Mouse (Mus musculus) stomach, embryonic 14.5 days (tissue): ENCODE measurements around the gene Grb7. TPM values are rescaled to one million over a fixed set of nuclear protein-coding genes. Genes with fewer than 3 reads are reported as not detected.

Experiments
- ATAC-seq: fragments of 200-750 bp; cut with Nextera tagmentation; 2 replicates; pipeline ENCODE4 v1.8.0; 2017; ENCODE audit warnings: low read depth, moderate TSS enrichment; ENCODE audit not compliant: insufficient number of reproducible peaks, insufficient read depth, low FRiP score
- H3K27ac ChIP-seq: fragments of 300-500 bp; sonication (generic); 2 replicates; pipeline ENCODE4 v1.5.1; 2014; ENCODE audit warnings: mild to moderate bottlenecking, low read length, moderate library complexity, mixed read lengths
- H3K27me3 ChIP-seq: fragments of 300-500 bp; sonication (generic); 2 replicates; pipeline ENCODE4 v1.6.1; 2014; ENCODE audit warnings: low read length, control low read depth, mixed read lengths; ENCODE audit not compliant: control insufficient read depth, insufficient read depth
- H3K36me3 ChIP-seq: fragments of 300-500 bp; sonication (generic); 2 replicates; pipeline ENCODE4 v1.6.1; 2014; ENCODE audit warnings: mild to moderate bottlenecking, control low read depth, low read length, moderate library complexity, mixed read lengths; ENCODE audit not compliant: control insufficient read depth, insufficient read depth
- H3K4me1 ChIP-seq: fragments of 300-500 bp; sonication (generic); 2 replicates; pipeline ENCODE4 v1.6.1; 2014; ENCODE audit warnings: low read length, control low read depth, mixed read lengths; ENCODE audit not compliant: control insufficient read depth, insufficient read depth
- H3K4me2 ChIP-seq: fragments of 300-500 bp; sonication (generic); replicated peaks from 2 replicates; pipeline ENCODE4 v1.6.1; 2014; ENCODE audit warnings: low read depth, low read length, control low read depth
- H3K4me3 ChIP-seq: fragments of 300-500 bp; sonication (generic); 2 replicates; pipeline ENCODE4 v1.5.1; 2014; ENCODE audit warnings: low read depth, low read length, control low read depth
- H3K9ac ChIP-seq: fragments of 300-500 bp; sonication (generic); replicated peaks from 2 replicates; pipeline ENCODE4 v1.6.1; 2014; ENCODE audit warnings: low read depth, mild to moderate bottlenecking, control low read depth, low read length, moderate library complexity, mixed read lengths
- H3K9me3 ChIP-seq: fragments of 300-500 bp; sonication (generic); 2 replicates; pipeline ENCODE4 v1.6.1; 2016; ENCODE audit warnings: low read depth, low read length, control low read depth; ENCODE audit not compliant: control insufficient read depth
- WGBS: fragments of 180-500 bp; shearing (Covaris S2); extraction: QIAGEN DNeasy Blood & Tissue Kit; methylation state at CpG from one replicate; pipeline ENCODE4 v1.1.7; 2014; 5-methylcytosine and 5-hydroxymethylcytosine counted together
- polyA plus RNA-seq: library from polyadenylated mRNA; unstranded; fragments of >200 nt; fragmentation: Nextera tagmentation; extraction: Ambion mirVana; gene quantifications from 2 replicates; pipeline ENCODE4 v1.2.1, GENCODE M21; 2014

Gene Grb7
- polyA plus RNA-seq, 1 experiment from 2014 or later: 44.0 TPM

DNA sequence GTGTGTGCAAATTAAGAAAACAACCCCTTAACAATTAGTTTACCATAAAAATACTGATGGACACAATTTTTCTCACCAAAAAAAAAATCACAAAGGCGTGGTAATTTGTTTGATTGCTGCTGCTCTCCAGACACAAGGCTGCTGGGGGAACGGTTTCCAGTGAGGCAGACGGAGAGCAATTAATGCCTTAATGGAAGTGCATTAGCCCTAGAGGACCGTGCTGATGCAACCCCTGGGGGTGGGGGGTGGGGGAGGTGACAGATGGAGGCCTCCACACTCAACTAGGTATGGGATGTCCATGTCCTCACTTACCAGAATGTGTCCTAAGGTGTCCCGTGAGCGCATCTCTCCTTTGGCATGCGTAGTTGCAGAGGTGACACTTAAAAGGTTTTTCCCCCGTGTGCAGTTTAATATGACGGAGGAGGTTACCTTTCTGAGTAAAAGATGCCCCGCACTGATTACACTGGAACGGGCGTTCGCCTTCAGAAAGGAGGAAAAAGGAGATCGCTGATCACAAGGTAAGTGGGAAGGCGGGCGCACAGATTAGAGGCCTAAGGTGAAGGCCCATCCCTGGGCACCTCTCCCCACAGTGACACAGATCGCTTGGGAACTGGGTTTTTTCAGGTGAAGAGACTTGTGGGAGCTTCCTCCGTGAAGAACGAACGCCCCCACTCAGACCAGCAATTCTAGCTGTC is 42.5 kb downstream of the Grb7 start:
- Histone ChIP-seq H3K4me3 (no peak overlapping the region), H3K27ac (no peak overlapping the region), H3K36me3 (no peaks in the 10 kb centered on the region), H3K9me3 (no peaks in the 10 kb centered on the region), H3K9ac (no peak overlapping the region), H3K27me3 (no peaks in the 10 kb centered on the region), H3K4me1 (no peaks in the 10 kb centered on the region), H3K4me2 (no peak overlapping the region)
- 64% methylated on average over 20 of the region's 20 CpGs for WGBS
- ATAC-seq: no peak

DNA sequence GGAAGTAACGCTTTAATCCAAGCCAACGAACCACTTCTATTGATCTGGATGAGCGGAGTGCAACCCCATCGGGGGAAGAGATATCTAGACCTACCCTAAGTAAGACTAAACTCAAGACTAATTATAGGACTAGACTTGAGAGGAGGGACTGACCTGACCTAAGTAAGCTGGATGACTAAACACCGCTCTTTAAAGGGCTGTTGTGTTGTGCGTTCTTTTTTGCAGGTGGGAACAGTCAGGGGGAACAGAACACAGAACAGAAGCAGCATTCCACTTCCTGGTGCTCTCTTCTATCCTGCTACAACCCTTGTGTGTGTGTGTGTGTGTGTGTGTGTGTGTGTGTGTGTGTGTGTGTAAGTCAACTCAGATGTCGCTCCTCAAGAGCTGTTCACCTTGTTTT is 45.4 kb downstream of the Grb7 start:
- 89% methylated on average over 7 of the region's 7 CpGs for WGBS
- no peak overlapping the region for H3K4me2 ChIP-seq
- H3K36me3 ChIP-seq: no peaks in the 10 kb centered on the region
- H3K9me3 ChIP-seq: no peaks in the 10 kb centered on the region
- H3K27ac ChIP-seq: no peak overlapping the region
- no peak for ATAC-seq
- H3K27me3 ChIP-seq: no peaks in the 10 kb centered on the region
- no peaks in the 10 kb centered on the region for H3K4me1 ChIP-seq
- H3K9ac ChIP-seq: no peak overlapping the region
- no peak overlapping the region for H3K4me3 ChIP-seq

DNA sequence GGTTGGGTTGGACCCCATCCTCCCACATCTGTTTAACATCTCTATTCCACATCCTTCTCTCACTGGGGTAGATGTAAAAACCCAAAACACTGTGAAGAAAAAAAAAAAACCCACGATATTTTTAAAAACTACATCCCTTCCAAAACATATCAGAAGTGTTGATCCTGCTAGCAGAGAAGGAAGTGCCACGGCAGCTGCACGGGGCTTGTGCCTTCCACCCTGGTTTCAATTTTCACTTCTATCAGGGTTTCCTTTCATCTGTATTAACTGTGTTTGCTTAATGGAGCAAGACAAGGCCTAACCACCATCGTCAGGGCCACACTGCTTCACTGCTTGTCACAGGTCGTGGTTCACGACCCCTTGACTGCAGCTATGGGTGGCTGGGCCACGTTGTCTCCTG is 46.8 kb downstream of the Grb7 start:
- H3K36me3 ChIP-seq: no peaks in the 10 kb centered on the region
- no peaks in the 10 kb centered on the region for H3K9me3 ChIP-seq
- H3K4me2 ChIP-seq: no peak overlapping the region
- no peaks in the 10 kb centered on the region for H3K27me3 ChIP-seq
- WGBS: 27% methylated on average over 7 of the region's 7 CpGs
- no peak overlapping the region for H3K27ac ChIP-seq
- no peak overlapping the region for H3K4me3 ChIP-seq
- no peaks in the 10 kb centered on the region for H3K4me1 ChIP-seq
- no peak for ATAC-seq
- H3K9ac ChIP-seq: no peak overlapping the region

DNA sequence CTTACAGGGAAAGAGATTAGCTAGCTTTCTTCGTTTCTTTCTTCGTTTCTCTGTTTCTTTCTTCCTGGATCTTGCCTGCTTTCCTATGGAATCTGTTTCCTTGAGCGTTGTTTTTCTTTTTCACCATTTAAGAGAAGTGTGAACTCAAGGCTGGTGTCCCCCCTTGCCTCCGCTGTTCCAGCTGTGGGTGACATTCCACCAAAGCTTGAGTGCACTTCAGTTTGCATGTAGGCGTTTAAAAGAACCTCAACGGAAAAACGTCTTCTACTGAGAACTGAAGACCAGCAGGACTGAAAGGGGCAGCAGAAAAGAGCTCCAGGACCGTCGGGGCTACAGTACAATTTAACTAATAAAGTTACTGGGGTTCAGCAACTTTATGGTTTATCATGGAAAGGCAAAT is 47.2 kb downstream of the Grb7 start:
- no peak overlapping the region for H3K9ac ChIP-seq
- no peaks in the 10 kb centered on the region for H3K36me3 ChIP-seq
- no peak overlapping the region for H3K4me2 ChIP-seq
- no peak overlapping the region for H3K4me3 ChIP-seq
- H3K4me1 ChIP-seq: no peaks in the 10 kb centered on the region
- no peaks in the 10 kb centered on the region for H3K27me3 ChIP-seq
- H3K9me3 ChIP-seq: no peaks in the 10 kb centered on the region
- no peak overlapping the region for H3K27ac ChIP-seq
- no peak for ATAC-seq
- 74% methylated on average over 9 of the region's 9 CpGs for WGBS

DNA sequence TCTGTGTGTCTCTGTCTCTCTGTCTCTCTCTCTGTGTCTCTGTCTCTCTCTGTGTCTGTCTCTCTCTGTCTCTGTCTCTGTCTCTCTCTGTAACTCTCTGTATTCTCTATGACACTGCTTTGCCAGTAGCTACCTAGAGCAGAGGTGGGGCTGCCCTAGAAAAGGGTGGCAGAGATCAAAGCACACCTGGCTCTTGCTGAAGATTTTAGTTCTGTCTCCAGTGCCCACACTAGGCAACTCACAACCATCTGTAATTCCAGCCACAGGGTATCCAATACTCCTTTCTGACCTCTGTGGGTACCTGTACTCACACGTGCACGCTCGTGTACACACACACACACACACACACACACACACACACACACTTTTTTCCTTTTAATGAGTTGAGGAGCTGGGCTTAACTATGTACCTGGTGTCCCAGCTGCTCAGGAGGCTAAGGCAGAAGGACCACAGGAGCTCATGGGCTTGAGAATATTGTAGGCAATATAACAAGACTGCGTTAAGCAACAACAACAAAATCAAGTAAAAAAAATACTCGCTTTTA is 49.1 kb downstream of the Grb7 start:
- Histone ChIP-seq H3K27me3 (no peaks in the 10 kb centered on the region), H3K9ac (no peak overlapping the region), H3K4me1 (no peaks in the 10 kb centered on the region), H3K4me2 (no peak overlapping the region), H3K4me3 (no peak overlapping the region), H3K36me3 (no peaks in the 10 kb centered on the region), H3K27ac (no peak overlapping the region), H3K9me3 (no peaks in the 10 kb centered on the region)
- ATAC-seq: no peak
- WGBS: 89% methylated on average over 5 of the region's 5 CpGs

DNA sequence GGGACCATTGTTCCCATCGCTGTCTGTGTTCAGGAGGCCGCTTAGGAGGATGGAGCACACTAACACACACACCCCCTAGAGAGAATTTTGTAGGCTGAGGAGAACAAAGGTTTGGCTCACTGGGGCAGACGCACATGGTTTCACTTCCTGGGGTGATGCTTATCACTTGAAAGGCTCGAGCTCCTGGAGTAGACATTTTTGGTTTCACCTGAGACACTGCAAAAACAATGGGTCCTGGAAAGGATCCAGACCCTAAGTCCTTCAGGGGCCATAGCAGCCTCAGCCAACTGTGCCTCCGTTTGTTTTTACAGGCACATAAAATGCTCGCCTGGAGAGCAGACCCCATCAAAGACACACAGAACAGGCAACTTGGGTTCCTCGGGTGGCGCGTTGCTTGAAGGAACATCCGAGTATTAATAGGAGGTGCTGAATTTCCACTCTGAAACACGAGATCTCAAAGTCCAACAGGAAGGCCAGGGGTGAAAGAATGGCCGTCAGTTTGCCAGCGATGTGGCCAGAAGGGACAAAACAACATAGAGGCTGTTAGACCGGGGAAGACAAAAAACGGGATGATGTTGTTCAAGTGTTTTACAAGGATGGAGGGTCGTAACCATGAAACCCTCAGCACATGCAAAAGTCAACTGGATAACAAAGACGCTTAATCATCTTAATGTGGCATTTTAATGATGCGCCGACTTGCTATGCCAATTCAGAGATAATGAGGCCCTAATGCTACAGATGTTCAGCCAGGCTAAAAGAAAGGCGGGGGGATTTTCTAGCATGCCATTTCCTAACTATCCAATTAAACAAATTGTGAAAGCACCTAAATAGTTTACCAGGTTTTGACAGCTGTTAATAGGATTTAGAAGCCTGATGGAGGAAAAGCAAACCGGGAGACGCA is 51.4 kb downstream of the Grb7 start:
- no peaks in the 10 kb centered on the region for H3K9me3 ChIP-seq
- no peaks in the 10 kb centered on the region for H3K36me3 ChIP-seq
- H3K27me3 ChIP-seq: no peaks in the 10 kb centered on the region
- H3K4me3 ChIP-seq: no peak overlapping the region
- no peak for ATAC-seq
- H3K4me1 ChIP-seq: no peaks in the 10 kb centered on the region
- H3K27ac ChIP-seq: no peak overlapping the region
- H3K9ac ChIP-seq: no peak overlapping the region
- 50% methylated on average over 22 of the region's 22 CpGs for WGBS
- H3K4me2 ChIP-seq: no peak overlapping the region

- Histone ChIP-seq H3K27ac (no peak overlapping the region), H3K9ac (no peak overlapping the region), H3K4me2 (no peak overlapping the region), H3K36me3 (no peaks in the 10 kb centered on the region), H3K4me1 (no peaks in the 10 kb centered on the region), H3K9me3 (no peaks in the 10 kb centered on the region), H3K4me3 (no peak overlapping the region), H3K27me3 (no peaks in the 10 kb centered on the region)
- 46% methylated on average over 3 of the region's 3 CpGs for WGBS
- ATAC-seq: no peak
These were observed 58.7 kb downstream of the Grb7 start for GRCm38 (mm10) chr11:98504926-98505325.
